Mouse (Mus musculus) heart, adult 2 months (tissue): ENCODE data around the gene Nipsnap1. TPM values are rescaled to one million over a fixed set of nuclear protein-coding genes. Genes with fewer than 3 reads are reported as not detected.

Source experiments
- DNase-seq, 2 experiments: peaks; one replicate each; pipeline ENCODE4 v3.0.0; 2021
- H3K27ac ChIP-seq: fragments of 200-600 bp; 2 replicates; pipeline ENCODE4 v1.8.1; 2022
- H3K27me3 ChIP-seq: fragments of 200-500 bp; 2 replicates; pipeline ENCODE4 v1.6.1; 2012; ENCODE audit warnings: mild to moderate bottlenecking, low read length, inconsistent platforms, mixed read lengths; ENCODE audit not compliant: control insufficient read depth, insufficient read depth
- H3K36me3 ChIP-seq: fragments of 200-500 bp; 2 replicates; pipeline ENCODE4 v1.6.1; 2012; ENCODE audit warnings: low read length, inconsistent platforms; ENCODE audit not compliant: control insufficient read depth, insufficient read depth
- H3K4me1 ChIP-seq: fragments of 200-500 bp; 2 replicates; pipeline ENCODE4 v1.6.1; 2011; ENCODE audit warnings: low read length; ENCODE audit not compliant: control insufficient read depth, insufficient read depth
- H3K4me3 ChIP-seq: fragments of 200-600 bp; 2 replicates; pipeline ENCODE4 v1.8.1; 2022
- H3K79me2 ChIP-seq: fragments of 200-500 bp; replicated peaks from 2 replicates; pipeline ENCODE4 v1.6.1; 2012; ENCODE audit warnings: mild to moderate bottlenecking, inconsistent platforms, low read length, moderate library complexity, mixed read lengths; ENCODE audit not compliant: control insufficient read depth, insufficient read depth
- H3K9ac ChIP-seq: fragments of 200-500 bp; 2 replicates; pipeline ENCODE4 v1.6.1; 2012; ENCODE audit warnings: low read depth, mild to moderate bottlenecking, control low read depth, inconsistent platforms, low read length, mixed read lengths
- CTCF ChIP-seq: fragments of 200-600 bp; IDR thresholded peaks from 2 replicates; pipeline ENCODE4 v1.8.1; 2022; ENCODE audit warnings: antibody characterized with exemption, mild to moderate bottlenecking, moderate library complexity
- EP300 ChIP-seq: fragments of 200-500 bp; IDR thresholded peaks from 2 replicates; pipeline ENCODE4 v1.6.1; 2011; ENCODE audit warnings: low read depth, low read length, control low read depth; ENCODE audit not compliant: insufficient read depth
- POLR2A ChIP-seq: fragments of 200-500 bp; IDR thresholded peaks from 2 replicates; pipeline ENCODE4 v1.6.1; 2011; ENCODE audit warnings: mild to moderate bottlenecking, low read depth, low read length, control low read depth; ENCODE audit not compliant: insufficient read depth
- WGBS: fragments of 180-500 bp; shearing (Covaris S2); methylation state at CpG from one replicate; pipeline ENCODE4 v1.1.7; 2018; 5-methylcytosine and 5-hydroxymethylcytosine counted together
- intact Hi-C: fragments of 180-260 bp; cut with DNase I; formaldehyde crosslinking; loops from one replicate; pipeline ENCODE4 v1.15.1; 2025
- microRNA-seq, 2 experiments: library from miRNA; unstranded; fragments of <30 nt; microRNA quantifications; one replicate each; pipeline ENCODE4 v1.2.0; 2021
- polyA plus RNA-seq: library from polyadenylated mRNA; depleted of rRNA; stranded (reverse); fragments of >200 nt; gene quantifications from 2 replicates; pipeline ENCODE4 v1.2.3, GENCODE M21; 2012; rRNA removed
- total RNA-seq, 2 experiments: library from RNA; stranded (reverse); gene quantifications; 2 replicates each; pipeline ENCODE4 v1.2.3; 2021

Gene Nipsnap1
- total and polyA plus RNA-seq, 3 experiments = 0.50 to 1.6 (median 0.75) TPM

- Histone ChIP-seq H3K4me1 (no peaks in the 10 kb centered on the region), H3K4me3 (no peak overlapping the region), H3K27me3 (no peaks in the 10 kb centered on the region), H3K9ac (no peak overlapping the region), H3K36me3 (no peaks in the 10 kb centered on the region), H3K27ac (no peak overlapping the region), H3K79me2 (no peaks in the 10 kb centered on the region)
- intact Hi-C loops = loop anchor here (1.0 kb wide), 1 partner anchor 58 kb away; no protein-coding TSS in a partner anchor
- WGBS = 46% methylated on average over 1 of the region's 1 CpGs
- DNase-seq = peak; percentile 26 to 55
- TF ChIP-seq EP300 = no peak
- peak; percentile 79 for TF ChIP-seq CTCF
These were observed 42.3 kb downstream of the Nipsnap1 start for GRCm38 (mm10) chr11:4916068-4916467.

- Histone ChIP-seq H3K4me1 (no peaks in the 10 kb centered on the region), H3K36me3 (no peaks in the 10 kb centered on the region), H3K27ac (no peak overlapping the region), H3K4me3 (no peak overlapping the region), H3K79me2 (no peaks in the 10 kb centered on the region), H3K9ac (no peak overlapping the region), H3K27me3 (no peaks in the 10 kb centered on the region)
- no peak for DNase-seq
- 90% methylated on average over 2 of the region's 2 CpGs for WGBS
- TF ChIP-seq EP300 (no peak), CTCF (no peak), POLR2A (no peak)
- intact Hi-C loops = no loop called here
These were observed 47.5 kb downstream of the Nipsnap1 start for GRCm38 (mm10) chr11:4921281-4921680.

GRCm38 (mm10) chr11:4921751-4922150 is 48.0 kb downstream of the Nipsnap1 start:
- no peak overlapping the region for H3K27ac ChIP-seq
- 66% methylated on average over 7 of the region's 7 CpGs for WGBS
- DNase-seq = peak; percentile 32 to 39
- H3K27me3 ChIP-seq = no peaks in the 10 kb centered on the region
- H3K9ac ChIP-seq = no peak overlapping the region
- no peak overlapping the region for H3K4me3 ChIP-seq
- intact Hi-C loops = no loop called here
- H3K4me1 ChIP-seq = no peaks in the 10 kb centered on the region
- TF ChIP-seq POLR2A (no peak), CTCF (no peak), EP300 (no peak)
- H3K36me3 ChIP-seq = no peaks in the 10 kb centered on the region
- H3K79me2 ChIP-seq = no peaks in the 10 kb centered on the region

GRCm38 (mm10) chr11:4927224-4927623 is 53.5 kb downstream of the Nipsnap1 start:
- H3K79me2 ChIP-seq = no peaks in the 10 kb centered on the region
- H3K4me3 ChIP-seq = no peak overlapping the region
- intact Hi-C loops = no loop called here
- no peak overlapping the region for H3K27ac ChIP-seq
- DNase-seq = no peak
- no peak for TF ChIP-seq EP300
- TF ChIP-seq POLR2A = no peak
- TF ChIP-seq CTCF = no peak
- no peak overlapping the region for H3K9ac ChIP-seq
- no peaks in the 10 kb centered on the region for H3K36me3 ChIP-seq
- no peaks in the 10 kb centered on the region for H3K4me1 ChIP-seq
- no peaks in the 10 kb centered on the region for H3K27me3 ChIP-seq
- 93% methylated on average over 3 of the region's 3 CpGs for WGBS

- no peaks in the 10 kb centered on the region for H3K79me2 ChIP-seq
- no peaks in the 10 kb centered on the region for H3K4me1 ChIP-seq
- peak; percentile 33 to 38 for DNase-seq
- WGBS = 52% methylated on average over 1 of the region's 1 CpGs
- H3K27ac ChIP-seq = no peak overlapping the region
- H3K27me3 ChIP-seq = no peaks in the 10 kb centered on the region
- TF ChIP-seq POLR2A (no peak), EP300 (no peak), CTCF (no peak)
- no peak overlapping the region for H3K4me3 ChIP-seq
- H3K36me3 ChIP-seq = no peaks in the 10 kb centered on the region
- H3K9ac ChIP-seq = no peak overlapping the region
- intact Hi-C loops = no loop called here
These were observed 57.4 kb downstream of the Nipsnap1 start for GRCm38 (mm10) chr11:4931009-4931601.

GRCm38 (mm10) chr11:4936243-4936642 is 62.5 kb downstream of the Nipsnap1 start:
- Histone ChIP-seq H3K79me2 (no peaks in the 10 kb centered on the region), H3K27me3 (no peaks in the 10 kb centered on the region; the same call in 1 of the 2 replicates)
- intact Hi-C loops = no loop called here

More at GRCm38 (mm10) chr11:4936243-4936642, 62.5 kb downstream of the Nipsnap1 start:
- Histone ChIP-seq H3K36me3 (no peaks in the 10 kb centered on the region), H3K4me1 (no peaks in the 10 kb centered on the region), H3K4me3 (no peak overlapping the region), H3K9ac (no peak overlapping the region), H3K27ac (no peak overlapping the region)
- TF ChIP-seq POLR2A = no peak
- TF ChIP-seq CTCF = no peak
- TF ChIP-seq EP300 = no peak
- no peak for DNase-seq
- WGBS = 74% methylated on average over 5 of the region's 5 CpGs

Small RNAs within 50 kb of the gene (microRNA-seq; reads per million reads assigned to microRNA genes)
- 0 to 1.1 reads per million in 2 experiments for gene Mir6918

Other genes with a start within 250 kb of the Nipsnap1 start
- gene Ascc2, start 236.2 kb upstream of the Nipsnap1 start, total RNA-seq = 10 to 100 TPM; 14.1 to 14.5 TPM
- 9.7 and 12.6 TPM in 2 replicates for gene Ascc2, start 236.2 kb upstream of the Nipsnap1 start, polyA plus RNA-seq
- 1,000 to 10,000 TPM; 1,404 to 1,617 TPM for gene Uqcr10, start 169.6 kb upstream of the Nipsnap1 start, total RNA-seq
- 2,007 and 2,149 TPM in 2 replicates for gene Uqcr10, start 169.6 kb upstream of the Nipsnap1 start, polyA plus RNA-seq
- 10 to 100 TPM; 22.2 to 26.3 TPM for gene Zmat5, start 169.3 kb upstream of the Nipsnap1 start, total RNA-seq
- gene Zmat5, start 169.3 kb upstream of the Nipsnap1 start, polyA plus RNA-seq = 32.1 and 36.2 TPM in 2 replicates
- gene Cabp7, start 127.2 kb upstream of the Nipsnap1 start, total RNA-seq = not detected
- gene Cabp7, start 127.2 kb upstream of the Nipsnap1 start, polyA plus RNA-seq = not detected in 2 replicates
- gene Nf2, start 24.4 kb upstream of the Nipsnap1 start, total RNA-seq = 10 to 100 TPM; 77.1 to 85.0 TPM
- gene Nf2, start 24.4 kb upstream of the Nipsnap1 start, polyA plus RNA-seq = 57.1 and 85.2 TPM in 2 replicates
- 10 to 100 TPM; 16.2 to 16.5 TPM for gene Thoc5, start 21.4 kb downstream of the Nipsnap1 start, total RNA-seq
- 12.8 and 15.8 TPM in 2 replicates for gene Thoc5, start 21.4 kb downstream of the Nipsnap1 start, polyA plus RNA-seq
- gene Nefh, start 74.1 kb downstream of the Nipsnap1 start, total RNA-seq = under 1 TPM in 1 of 2 experiments, not detected in 1; 0.05 TPM
- gene Nefh, start 74.1 kb downstream of the Nipsnap1 start, polyA plus RNA-seq = 0.06 and 0.08 TPM in 2 replicates
- gene Ap1b1, start 112.9 kb downstream of the Nipsnap1 start, total RNA-seq = 10 to 100 TPM; 48.1 to 48.6 TPM
- 64.2 and 77.2 TPM in 2 replicates for gene Ap1b1, start 112.9 kb downstream of the Nipsnap1 start, polyA plus RNA-seq
- 1 to 10 TPM; 5.0 to 8.1 TPM for gene Rasl10a, start 184.2 kb downstream of the Nipsnap1 start, total RNA-seq
- gene Rasl10a, start 184.2 kb downstream of the Nipsnap1 start, polyA plus RNA-seq = 5.2 and 5.4 TPM in 2 replicates
- 10 to 100 TPM; 18.2 to 21.0 TPM for gene Gas2l1, start 191.4 kb downstream of the Nipsnap1 start, total RNA-seq
- gene Gas2l1, start 191.4 kb downstream of the Nipsnap1 start, polyA plus RNA-seq = 22.5 and 27.9 TPM in 2 replicates
- gene Rhbdd3, start 225.0 kb downstream of the Nipsnap1 start, total RNA-seq = 10 to 100 TPM; 21.2 to 23.3 TPM
- gene Rhbdd3, start 225.0 kb downstream of the Nipsnap1 start, polyA plus RNA-seq = 30.9 and 34.4 TPM in 2 replicates
- gene Ewsr1, start 225.3 kb downstream of the Nipsnap1 start, total RNA-seq = 10 to 100 TPM; 89.7 to 92.3 TPM
- gene Ewsr1, start 225.3 kb downstream of the Nipsnap1 start, polyA plus RNA-seq = 164 and 193 TPM in 2 replicates